Mouse (Mus musculus) myocyte (in vitro differentiated cells): ENCODE results near the gene Srarp. TPM values are rescaled to one million over a fixed set of nuclear protein-coding genes. Genes with fewer than 3 reads are reported as not detected.

ENCODE experiments used
- H3K27me3 ChIP-seq: one replicate; pipeline ENCODE4 v1.6.1; 2011; ENCODE audit not compliant: control insufficient read depth, insufficient read depth, insufficient read length
- H3K36me3 ChIP-seq: one replicate; pipeline ENCODE4 v1.6.1; 2011; ENCODE audit not compliant: control insufficient read depth, insufficient read depth
- H3K4me2 ChIP-seq: one replicate; pipeline ENCODE4 v1.6.1; 2011; ENCODE audit warnings: low read depth, control low read depth
- H3K4me3 ChIP-seq: one replicate; pipeline ENCODE4 v1.5.1; 2011; ENCODE audit warnings: mild to moderate bottlenecking, control low read depth, moderate library complexity
- H3K79me2 ChIP-seq: one replicate; pipeline ENCODE4 v1.6.1; 2011; ENCODE audit not compliant: control insufficient read depth, insufficient read depth
- H3ac ChIP-seq: one replicate; pipeline ENCODE4 v1.6.1; 2011; ENCODE audit not compliant: control insufficient read depth, insufficient read length
- CEBPB ChIP-seq: IDR thresholded peaks from 2 replicates; pipeline ENCODE4 v1.6.1; 2011; ENCODE audit warnings: mild to moderate bottlenecking, moderate library complexity; ENCODE audit not compliant: poor library complexity, insufficient read depth, severe bottlenecking
- E2F4 ChIP-seq: IDR thresholded peaks from one replicate; pipeline ENCODE4 v1.6.1; 2011; ENCODE audit warnings: mild to moderate bottlenecking, control low read depth, moderate library complexity; ENCODE audit not compliant: insufficient read depth
- MAX ChIP-seq: IDR thresholded peaks from one replicate; pipeline ENCODE4 v1.6.1; 2011; ENCODE audit warnings: low read depth, mild to moderate bottlenecking, control low read depth
- MYOD1 ChIP-seq, 3 experiments: IDR thresholded peaks; one replicate each; pipeline ENCODE4 v1.6.1; 2011; ENCODE audit warnings: control low read depth in 2 of 3, low read depth in 2 of 3, mild to moderate bottlenecking in 2 of 3, moderate library complexity in 1 of 3; ENCODE audit not compliant: insufficient read length in 2 of 3, control insufficient read depth in 1 of 3
- MYOG ChIP-seq, 3 experiments: IDR thresholded peaks; one replicate each; pipeline ENCODE4 v1.6.1; 2011; ENCODE audit warnings: control low read depth in 2 of 3, low read depth in 2 of 3, mild to moderate bottlenecking in 2 of 3; ENCODE audit not compliant: insufficient read length in 2 of 3, control insufficient read depth in 1 of 3, insufficient read depth in 1 of 3
- POLR2A ChIP-seq: IDR thresholded peaks from one replicate; pipeline ENCODE4 v1.6.1; 2011; ENCODE audit warnings: low read depth, mild to moderate bottlenecking, control low read depth, moderate library complexity; ENCODE audit not compliant: insufficient read length
- POLR2AphosphoS2 ChIP-seq: IDR thresholded peaks from one replicate; pipeline ENCODE4 v1.6.1; 2011; ENCODE audit warnings: low read depth, control low read depth; ENCODE audit not compliant: insufficient read length
- REST ChIP-seq: IDR thresholded peaks from one replicate; pipeline ENCODE4 v1.6.1; 2011; ENCODE audit warnings: mild to moderate bottlenecking, control low read depth, moderate library complexity; ENCODE audit not compliant: insufficient read depth, insufficient read length
- SRF ChIP-seq: IDR thresholded peaks from one replicate; pipeline ENCODE4 v1.6.1; 2011; ENCODE audit warnings: low read depth; ENCODE audit not compliant: control insufficient read depth, insufficient read length
- TCF12 ChIP-seq: IDR thresholded peaks from one replicate; pipeline ENCODE4 v1.6.1; 2011; ENCODE audit warnings: mild to moderate bottlenecking, control low read depth; ENCODE audit not compliant: poor library complexity, insufficient read depth, severe bottlenecking
- TCF3 ChIP-seq: IDR thresholded peaks from one replicate; pipeline ENCODE4 v1.6.1; 2011; ENCODE audit warnings: low read depth, control low read depth; ENCODE audit not compliant: insufficient read length
- USF1 ChIP-seq: IDR thresholded peaks from one replicate; pipeline ENCODE4 v1.6.1; 2011; ENCODE audit warnings: low read depth, mild to moderate bottlenecking, control low read depth, moderate library complexity
- polyA plus RNA-seq: library from polyadenylated mRNA; unstranded; fragments of >200 nt; fragmentation: generic; extraction: Trizol; gene quantifications from one replicate; pipeline ENCODE4 v1.2.1, GENCODE M21; 2012; ENCODE audit warnings: missing spikeins

The Srarp gene
- polyA plus RNA-seq, 1 experiment: not detected

DNA sequence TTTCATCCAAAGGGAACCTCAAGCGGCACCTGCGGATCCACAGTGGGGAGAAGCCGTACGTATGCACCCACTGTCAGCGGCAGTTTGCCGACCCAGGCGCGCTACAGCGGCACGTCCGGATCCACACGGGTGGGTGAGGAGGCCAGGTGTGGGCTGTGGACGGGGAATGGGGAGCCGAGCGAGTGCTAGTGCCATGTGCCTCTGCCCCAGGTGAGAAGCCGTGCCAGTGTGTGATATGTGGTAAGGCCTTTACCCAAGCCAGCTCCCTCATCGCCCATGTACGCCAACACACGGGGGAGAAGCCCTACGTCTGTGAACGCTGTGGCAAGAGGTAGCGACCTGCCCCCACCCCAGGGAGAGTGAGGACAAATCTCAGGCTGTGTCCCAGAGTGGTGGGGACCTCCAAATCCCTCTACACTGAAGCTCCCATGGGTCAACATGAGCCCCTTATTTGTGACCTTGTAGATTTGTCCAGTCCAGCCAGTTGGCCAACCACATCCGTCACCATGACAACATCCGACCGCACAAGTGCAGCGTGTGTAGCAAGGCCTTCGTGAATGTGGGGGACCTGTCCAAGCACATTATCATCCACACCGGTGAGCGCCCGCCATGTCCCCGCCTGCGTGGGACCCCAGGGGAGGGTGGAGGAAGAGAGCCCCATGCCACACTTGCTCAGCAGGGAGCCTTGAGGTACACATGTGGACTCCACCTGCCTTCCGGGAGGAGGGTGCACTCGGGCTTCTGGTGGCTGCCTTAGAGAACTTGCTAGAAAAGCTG is 29.8 kb upstream of the Srarp start:
- no peak overlapping the region for H3K4me3 ChIP-seq
- no peak overlapping the region for H3K4me2 ChIP-seq
- no peak for TF ChIP-seq POLR2AphosphoS2
- TF ChIP-seq POLR2A: no peak
- no peak for TF ChIP-seq SRF
- TF ChIP-seq MYOD1 (IDR thresholded peaks at IDR 0.05; ENCODE audit: control insufficient read depth in 1 of 3, insufficient read length in 2 of 3, low read depth in 2 of 3): no peak
- no peak for TF ChIP-seq E2F4
- TF ChIP-seq REST: no peak
- no peak for TF ChIP-seq TCF12
- TF ChIP-seq MAX: no peak
- TF ChIP-seq CEBPB: no peak
- TF ChIP-seq MYOG (IDR thresholded peaks at IDR 0.05; ENCODE audit: control insufficient read depth in 1 of 3, insufficient read depth in 1 of 3, insufficient read length in 2 of 3, low read depth in 2 of 3): no peak
- TF ChIP-seq USF1: no peak
- TF ChIP-seq TCF3: no peak
- no peaks in the 10 kb centered on the region for H3K79me2 ChIP-seq
- peaks cover 6% of the 10 kb centered on the region for H3K36me3 ChIP-seq
- no peaks in the 10 kb centered on the region for H3K27me3 ChIP-seq
- H3ac ChIP-seq: no peak overlapping the region

DNA sequence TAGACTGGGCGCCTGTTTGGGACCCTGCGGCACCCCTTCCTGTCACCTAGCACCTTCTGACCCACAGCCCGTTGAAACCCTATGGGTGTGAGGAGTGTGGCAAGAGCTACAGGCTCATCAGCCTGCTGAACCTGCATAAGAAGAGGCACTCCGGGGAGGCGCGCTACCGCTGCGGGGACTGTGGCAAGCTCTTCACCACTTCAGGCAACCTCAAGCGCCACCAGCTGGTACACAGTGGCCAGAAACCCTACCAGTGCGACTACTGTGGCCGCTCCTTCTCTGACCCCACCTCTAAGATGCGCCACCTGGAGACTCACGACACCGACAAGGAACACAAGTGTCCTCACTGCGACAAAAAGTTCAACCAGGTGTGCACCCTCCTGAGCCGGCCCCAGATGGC is 28.8 kb upstream of the Srarp start:
- Histone ChIP-seq H3ac (no peak overlapping the region), H3K4me3 (no peak overlapping the region), H3K36me3 (peaks cover 6% of the 10 kb centered on the region), H3K4me2 (no peak overlapping the region), H3K79me2 (peaks cover 8% of the 10 kb centered on the region), H3K27me3 (no peaks in the 10 kb centered on the region)
- no peak for TF ChIP-seq MAX
- TF ChIP-seq POLR2AphosphoS2: no peak
- no peak for TF ChIP-seq MYOD1 (IDR thresholded peaks at IDR 0.05; ENCODE audit: control insufficient read depth in 1 of 3, insufficient read length in 2 of 3, low read depth in 2 of 3)
- no peak for TF ChIP-seq E2F4
- TF ChIP-seq TCF3: no peak
- no peak for TF ChIP-seq MYOG (IDR thresholded peaks at IDR 0.05; ENCODE audit: control insufficient read depth in 1 of 3, insufficient read depth in 1 of 3, insufficient read length in 2 of 3, low read depth in 2 of 3)
- TF ChIP-seq POLR2A: no peak
- no peak for TF ChIP-seq CEBPB
- TF ChIP-seq TCF12: no peak
- no peak for TF ChIP-seq SRF

DNA sequence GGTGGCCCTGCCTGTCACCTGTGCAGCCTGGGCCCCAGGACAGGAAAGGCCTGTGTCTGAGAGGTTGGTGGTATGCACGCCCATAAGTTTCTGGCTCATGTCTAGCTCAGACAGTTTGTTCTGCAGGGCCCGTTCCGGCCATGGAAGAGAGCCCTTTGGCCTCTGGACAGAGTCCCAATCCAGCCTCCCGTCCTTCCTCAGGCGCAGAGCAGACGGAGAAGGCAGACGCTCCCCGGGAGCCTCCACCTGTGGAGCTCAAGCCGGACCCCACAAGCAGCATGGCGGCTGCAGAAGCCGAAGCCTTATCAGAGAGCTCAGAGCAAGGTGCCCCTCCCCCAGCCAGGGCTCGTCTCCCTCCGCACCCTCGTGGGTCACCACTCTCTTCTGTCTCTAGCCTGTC is 27.6 kb upstream of the Srarp start:
- Histone ChIP-seq H3K27me3 (no peaks in the 10 kb centered on the region), H3K4me3 (no peak overlapping the region), H3K4me2 (no peak overlapping the region), H3K79me2 (peaks cover 8% of the 10 kb centered on the region), H3ac (no peak overlapping the region), H3K36me3 (peaks cover 6% of the 10 kb centered on the region)
- TF ChIP-seq TCF12: no peak
- no peak for TF ChIP-seq MYOD1 (IDR thresholded peaks at IDR 0.05; ENCODE audit: control insufficient read depth in 1 of 3, insufficient read length in 2 of 3, low read depth in 2 of 3)
- TF ChIP-seq USF1: no peak
- TF ChIP-seq E2F4: no peak
- no peak for TF ChIP-seq MAX
- TF ChIP-seq CEBPB: no peak
- no peak for TF ChIP-seq TCF3
- no peak for TF ChIP-seq POLR2AphosphoS2
- TF ChIP-seq REST: no peak
- TF ChIP-seq MYOG (IDR thresholded peaks at IDR 0.05; ENCODE audit: control insufficient read depth in 1 of 3, insufficient read depth in 1 of 3, insufficient read length in 2 of 3, low read depth in 2 of 3): no peak
- TF ChIP-seq POLR2A: no peak
- TF ChIP-seq SRF: no peak

DNA sequence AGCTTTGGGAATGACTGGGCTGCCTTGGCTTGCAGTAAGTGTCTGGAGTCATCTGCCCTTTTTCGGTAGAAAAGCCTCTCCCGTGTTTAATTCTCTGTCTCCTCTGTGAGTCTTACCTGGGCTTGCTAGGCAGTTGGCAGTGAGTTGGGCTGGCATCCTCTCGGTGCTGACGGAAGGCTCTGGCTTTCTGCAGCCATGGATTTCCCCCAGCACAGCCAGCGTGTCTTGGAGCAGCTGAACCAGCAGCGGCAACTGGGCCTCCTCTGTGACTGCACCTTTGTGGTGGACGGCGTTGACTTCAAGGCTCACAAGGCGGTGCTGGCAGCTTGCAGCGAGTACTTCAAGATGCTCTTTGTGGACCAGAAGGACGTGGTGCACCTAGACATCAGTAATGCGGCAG is 25.7 kb upstream of the Srarp start:
- Histone ChIP-seq H3ac (no peak overlapping the region), H3K36me3 (peaks cover 6% of the 10 kb centered on the region), H3K27me3 (no peaks in the 10 kb centered on the region), H3K4me2 (peak overlapping the region; percentile 1), H3K4me3 (no peak overlapping the region), H3K79me2 (peaks cover 9% of the 10 kb centered on the region)
- no peak for TF ChIP-seq SRF

DNA sequence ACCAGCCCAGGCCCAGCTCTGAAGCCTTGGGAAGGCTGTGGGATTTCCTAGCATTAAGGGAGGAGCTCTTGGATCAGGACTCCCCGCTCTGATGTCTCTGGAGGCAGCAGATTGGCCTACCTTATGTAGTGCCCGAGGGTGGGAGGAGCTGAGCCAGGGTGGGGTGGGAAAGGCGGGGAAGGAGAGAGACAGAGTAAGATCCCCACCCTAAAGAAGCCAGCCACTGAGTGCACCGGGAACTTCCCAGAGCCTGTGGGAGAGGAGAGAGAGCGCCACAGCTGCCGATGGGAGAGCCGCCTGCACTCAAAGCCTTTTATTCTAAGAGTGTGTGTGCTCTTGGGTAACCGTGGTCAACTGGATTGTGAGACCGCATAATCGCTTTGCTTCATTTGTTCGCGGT is 25.2 kb upstream of the Srarp start:
- Histone ChIP-seq H3K27me3 (no peaks in the 10 kb centered on the region), H3K79me2 (peaks cover 14% of the 10 kb centered on the region), H3K4me3 (no peak overlapping the region), H3K36me3 (peaks cover 6% of the 10 kb centered on the region), H3K4me2 (peak overlapping the region; percentile 1), H3ac (no peak overlapping the region)
- TF ChIP-seq MYOD1 (IDR thresholded peaks at IDR 0.05; ENCODE audit: control insufficient read depth in 1 of 3, insufficient read length in 2 of 3, low read depth in 2 of 3) (peak in 1 of 3 experiments; percentile 14), SRF (no peak), MYOG (IDR thresholded peaks at IDR 0.05; ENCODE audit: control insufficient read depth in 1 of 3, insufficient read depth in 1 of 3, insufficient read length in 2 of 3, low read depth in 2 of 3) (peak in 2 of 3 experiments; percentile 28 to 48)
